Mouse (Mus musculus): ENCODE measurements around the gene Prkag2. TPM values are rescaled to one million over a fixed set of nuclear protein-coding genes. Genes with fewer than 3 reads are reported as not detected.

Prkag2 gene
- polyA plus RNA-seq, 1 experiment from 2014 or later = 56.7 TPM

- 95% methylated on average over 3 of the region's 3 CpGs for WGBS
Measured at GRCm38 (mm10) chr5:24813946-24814345, 286.5 kb downstream of the Prkag2 start.

GRCm38 (mm10) chr5:24813005-24813404 lies 287.4 kb downstream of the Prkag2 start:
- no peak overlapping the region for H3K27ac ChIP-seq
- WGBS = 72% methylated on average over 4 of the region's 4 CpGs
- H3K36me3 ChIP-seq = peaks cover 58% of the 10 kb centered on the region
- no peaks in the 10 kb centered on the region for H3K27me3 ChIP-seq
- no peak overlapping the region for H3K4me3 ChIP-seq
- ATAC-seq (ENCODE audit: low FRiP score) = no peak
- H3K9me3 ChIP-seq (replicated peaks) = no peaks in the 10 kb centered on the region
- H3K4me2 ChIP-seq (replicated peaks) = no peak overlapping the region
- no peaks in the 10 kb centered on the region for H3K4me1 ChIP-seq
- H3K9ac ChIP-seq = no peak overlapping the region

More at GRCm38 (mm10) chr5:24813946-24814345, 286.5 kb downstream of the Prkag2 start:
- Histone ChIP-seq H3K4me3 (no peak overlapping the region), H3K36me3 (peaks cover 52% of the 10 kb centered on the region), H3K9me3 (replicated peaks) (no peaks in the 10 kb centered on the region), H3K27me3 (no peaks in the 10 kb centered on the region), H3K27ac (no peak overlapping the region), H3K4me1 (no peaks in the 10 kb centered on the region), H3K4me2 (replicated peaks) (no peak overlapping the region), H3K9ac (no peak overlapping the region)
- ATAC-seq (ENCODE audit: low FRiP score) = no peak

Other genes starting within 250 kb of the Prkag2 start
- not detected in 2 replicates for gene Galntl5, start 80.8 kb upstream of the Prkag2 start, polyA plus RNA-seq (2016; fragmentation: Nextera tagmentation; extraction: Ambion mirVana)
- 41.0 and 47.1 TPM in 2 replicates for gene Galnt11, start 121.3 kb upstream of the Prkag2 start, polyA plus RNA-seq (2016; fragmentation: Nextera tagmentation; extraction: Ambion mirVana)
- not detected in 2 replicates for gene E130116L18Rik, start 122.5 kb upstream of the Prkag2 start, polyA plus RNA-seq (2016; fragmentation: Nextera tagmentation; extraction: Ambion mirVana)

All from hindbrain, embryonic 12.5 days (tissue).